Mouse (Mus musculus): Measurements from ENCODE around the gene Myo1e. TPM values are rescaled to one million over a fixed set of nuclear protein-coding genes. Genes with fewer than 3 reads are reported as not detected.

Gene Myo1e
- polyA plus RNA-seq, 1 experiment: 13.9 TPM

- no peak for DNase-seq (ENCODE audit: low read depth, low spot score)
- 84% methylated on average over 3 of the region's 3 CpGs for WGBS
Observed at GRCm38 (mm10) chr9:70389548-70389947, 182.4 kb downstream of the Myo1e start.

GRCm38 (mm10) chr9:70391042-70391441, 183.9 kb downstream of the Myo1e start:
- WGBS: 94% methylated on average over 5 of the region's 5 CpGs
- no peak for DNase-seq (ENCODE audit: low read depth, low spot score)

GRCm38 (mm10) chr9:70391660-70392562, 184.8 kb downstream of the Myo1e start:
- no peak for DNase-seq (ENCODE audit: low read depth, low spot score)
- 71% methylated on average over 12 of the region's 12 CpGs for WGBS

GRCm38 (mm10) chr9:70392563-70392907, 185.4 kb downstream of the Myo1e start:
- DNase-seq (ENCODE audit: low read depth, low spot score): no peak
- 16% methylated on average over 6 of the region's 6 CpGs for WGBS

- WGBS: 90% methylated on average over 12 of the region's 12 CpGs
Observed at GRCm38 (mm10) chr9:70395617-70396016, 188.5 kb downstream of the Myo1e start.

GRCm38 (mm10) chr9:70396083-70396482, 188.9 kb downstream of the Myo1e start:
- DNase-seq (ENCODE audit: low read depth, low spot score): no peak
- 88% methylated on average over 2 of the region's 2 CpGs for WGBS

More at GRCm38 (mm10) chr9:70395617-70396016, 188.5 kb downstream of the Myo1e start:
- DNase-seq (ENCODE audit: low read depth, low spot score): no peak

GRCm38 (mm10) chr9:70401937-70402539, 194.9 kb downstream of the Myo1e start:
- DNase-seq (ENCODE audit: low read depth, low spot score): no peak
- 86% methylated on average over 8 of the region's 8 CpGs for WGBS

- WGBS: 69% methylated on average over 3 of the region's 3 CpGs
- no peak for DNase-seq (ENCODE audit: low read depth, low spot score)
Observed at GRCm38 (mm10) chr9:70406596-70406995, 199.4 kb downstream of the Myo1e start.

- 93% methylated on average over 3 of the region's 3 CpGs for WGBS
- DNase-seq (ENCODE audit: low read depth, low spot score): no peak
Observed at GRCm38 (mm10) chr9:70408791-70409190, 201.6 kb downstream of the Myo1e start.

- 87% methylated on average over 8 of the region's 8 CpGs for WGBS
- no peak for DNase-seq (ENCODE audit: low read depth, low spot score)
Observed at GRCm38 (mm10) chr9:70409743-70410142, 202.6 kb downstream of the Myo1e start.

GRCm38 (mm10) chr9:70410668-70411067, 203.5 kb downstream of the Myo1e start:
- 73% methylated on average over 11 of the region's 11 CpGs for WGBS
- no peak for DNase-seq (ENCODE audit: low read depth, low spot score)

GRCm38 (mm10) chr9:70413038-70413437, 205.9 kb downstream of the Myo1e start:
- WGBS: 82% methylated on average over 7 of the region's 7 CpGs
- no peak for DNase-seq (ENCODE audit: low read depth, low spot score)

GRCm38 (mm10) chr9:70416412-70416811, 209.3 kb downstream of the Myo1e start:
- no peak for DNase-seq (ENCODE audit: low read depth, low spot score)
- WGBS: 70% methylated on average over 3 of the region's 3 CpGs

- peak; percentile 78 for DNase-seq (ENCODE audit: low read depth, low spot score)
- 1% methylated on average over 45 of the region's 45 CpGs for WGBS
Observed at GRCm38 (mm10) chr9:70421257-70422056, 214.3 kb downstream of the Myo1e start, which contains the start of gene Ccnb2. Gene Ccnb2 (minus strand): TSS chr9:70421547.

GRCm38 (mm10) chr9:70422661-70423060, 215.5 kb downstream of the Myo1e start:
- 98% methylated on average over 2 of the region's 2 CpGs for WGBS

GRCm38 (mm10) chr9:70439959-70440358, 232.8 kb downstream of the Myo1e start:
- DNase-seq (ENCODE audit: low read depth, low spot score): no peak
- 87% methylated on average over 4 of the region's 4 CpGs for WGBS

More at GRCm38 (mm10) chr9:70422661-70423060, 215.5 kb downstream of the Myo1e start:
- DNase-seq (ENCODE audit: low read depth, low spot score): no peak

GRCm38 (mm10) chr9:70449072-70449471, 241.9 kb downstream of the Myo1e start:
- 72% methylated on average over 5 of the region's 5 CpGs for WGBS
- DNase-seq (ENCODE audit: low read depth, low spot score): no peak
